Mouse (Mus musculus) limb, embryonic 12.5 days (tissue): Measurements from ENCODE around the gene Samd13. TPM values are rescaled to one million over a fixed set of nuclear protein-coding genes. Genes with fewer than 3 reads are reported as not detected.

Experiments used
- ATAC-seq: fragments of 200-750 bp; cut with Nextera tagmentation; 2 replicates; pipeline ENCODE4 v1.8.0; 2017; ENCODE audit warnings: low read depth, moderate TSS enrichment; ENCODE audit not compliant: insufficient number of reproducible peaks, insufficient read depth, low FRiP score, low TSS enrichment
- H3K27ac ChIP-seq: fragments of 300-500 bp; sonication (generic); 2 replicates; pipeline ENCODE4 v1.5.1; 2016; ENCODE audit warnings: mild to moderate bottlenecking, moderate library complexity
- H3K27me3 ChIP-seq: fragments of 300-500 bp; sonication (generic); 2 replicates; pipeline ENCODE4 v1.6.1; 2016; ENCODE audit warnings: mild to moderate bottlenecking, moderate library complexity
- H3K36me3 ChIP-seq: fragments of 300-500 bp; sonication (generic); 2 replicates; pipeline ENCODE4 v1.6.1; 2016; ENCODE audit warnings: mild to moderate bottlenecking, moderate library complexity
- H3K4me1 ChIP-seq: fragments of 300-500 bp; sonication (generic); replicated peaks from 2 replicates; pipeline ENCODE4 v1.6.1; 2016
- H3K4me2 ChIP-seq: fragments of 300-500 bp; sonication (generic); 2 replicates; pipeline ENCODE4 v1.6.1; 2016; ENCODE audit warnings: mild to moderate bottlenecking, moderate library complexity
- H3K4me3 ChIP-seq: fragments of 300-500 bp; sonication (generic); replicated peaks from 2 replicates; pipeline ENCODE4 v1.5.1; 2016; ENCODE audit warnings: mild to moderate bottlenecking
- H3K9ac ChIP-seq: fragments of 300-500 bp; sonication (generic); replicated peaks from 2 replicates; pipeline ENCODE4 v1.6.1; 2016; ENCODE audit warnings: mild to moderate bottlenecking, moderate library complexity
- H3K9me3 ChIP-seq: fragments of 300-500 bp; sonication (generic); 2 replicates; pipeline ENCODE4 v1.6.1; 2016; ENCODE audit warnings: mild to moderate bottlenecking, moderate library complexity
- WGBS: fragments of 180-500 bp; shearing (Covaris S2); methylation state at CpG from one replicate; pipeline ENCODE4 v1.1.7; 2016; 5-methylcytosine and 5-hydroxymethylcytosine counted together
- polyA plus RNA-seq: library from polyadenylated mRNA; unstranded; fragments of >200 nt; fragmentation: Nextera tagmentation; extraction: Ambion mirVana; gene quantifications from 2 replicates; pipeline ENCODE4 v1.2.1, GENCODE M21; 2016

The Samd13 gene
- polyA plus RNA-seq, 1 experiment from 2014 or later, result 1.4 TPM

GRCm38 (mm10) chr3:146675101-146675500, 10.3 kb downstream of the Samd13 start:
- no peak overlapping the region for H3K4me2 ChIP-seq
- no peak overlapping the region for H3K4me3 ChIP-seq
- H3K4me1 ChIP-seq, result no peaks in the 10 kb centered on the region
- H3K9ac ChIP-seq, result no peak overlapping the region
- H3K27me3 ChIP-seq, result no peaks in the 10 kb centered on the region
- no peaks in the 10 kb centered on the region for H3K9me3 ChIP-seq
- 90% methylated on average over 1 of the region's 1 CpGs for WGBS
- H3K27ac ChIP-seq, result no peak overlapping the region
- no peaks in the 10 kb centered on the region for H3K36me3 ChIP-seq
- no peak for ATAC-seq

- Histone ChIP-seq H3K4me1 (no peaks in the 10 kb centered on the region), H3K36me3 (no peaks in the 10 kb centered on the region), H3K4me2 (no peak overlapping the region), H3K9ac (no peak overlapping the region), H3K27ac (no peak overlapping the region), H3K4me3 (no peak overlapping the region), H3K27me3 (no peaks in the 10 kb centered on the region), H3K9me3 (no peaks in the 10 kb centered on the region)
- WGBS, result 52% methylated on average over 2 of the region's 2 CpGs
- ATAC-seq, result no peak
These were observed 14.3 kb downstream of the Samd13 start for GRCm38 (mm10) chr3:146671121-146671520.

DNA sequence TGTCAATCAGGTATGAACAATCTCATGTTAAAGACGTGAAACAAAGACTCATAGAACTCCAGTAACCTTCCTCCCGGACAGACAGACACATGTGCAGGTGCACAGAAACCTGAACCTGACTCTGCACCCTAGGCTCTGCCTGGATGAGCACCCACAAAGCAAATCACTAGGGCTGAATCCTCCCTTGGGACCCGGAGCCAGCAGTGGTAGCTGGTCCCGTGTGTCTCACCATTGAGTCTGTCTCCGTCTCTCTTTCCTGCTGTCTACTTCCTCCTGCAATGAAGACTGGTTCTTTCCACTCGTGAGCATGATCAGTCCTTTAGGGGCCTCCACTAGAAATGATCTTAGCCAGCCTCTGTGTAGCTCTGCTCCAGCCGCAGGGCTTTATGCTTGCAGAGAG, 23.5 kb downstream of the Samd13 start:
- Histone ChIP-seq H3K36me3 (no peaks in the 10 kb centered on the region), H3K4me1 (no peaks in the 10 kb centered on the region), H3K9ac (no peak overlapping the region), H3K4me3 (no peak overlapping the region), H3K27ac (no peak overlapping the region), H3K27me3 (no peaks in the 10 kb centered on the region), H3K4me2 (no peak overlapping the region), H3K9me3 (no peaks in the 10 kb centered on the region)
- ATAC-seq, result no peak
- WGBS, result 86% methylated on average over 7 of the region's 7 CpGs

DNA sequence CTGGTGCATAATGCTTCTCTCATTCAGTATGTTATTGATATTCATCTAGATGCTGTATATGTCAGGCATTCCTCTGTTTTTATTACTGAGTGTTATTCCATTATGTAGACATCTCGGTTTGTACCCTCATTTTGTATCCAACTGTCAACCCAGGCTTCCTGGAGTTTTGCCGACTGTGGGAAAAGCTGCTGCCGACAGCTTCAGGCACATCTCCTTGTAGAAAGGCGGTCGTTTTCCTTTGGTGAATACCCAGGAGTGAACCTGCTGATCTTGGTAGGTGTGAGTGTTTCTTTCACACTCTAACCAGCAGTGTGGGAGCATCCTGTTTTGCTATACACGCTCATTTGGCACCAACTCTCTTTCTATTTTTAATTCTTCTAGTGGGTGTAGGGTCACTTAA, 24.4 kb downstream of the Samd13 start:
- Histone ChIP-seq H3K4me3 (no peak overlapping the region), H3K36me3 (no peaks in the 10 kb centered on the region), H3K4me1 (no peaks in the 10 kb centered on the region), H3K27me3 (no peaks in the 10 kb centered on the region), H3K4me2 (no peak overlapping the region), H3K9ac (no peak overlapping the region), H3K9me3 (no peaks in the 10 kb centered on the region), H3K27ac (no peak overlapping the region)
- 81% methylated on average over 6 of the region's 6 CpGs for WGBS
- ATAC-seq, result no peak

DNA sequence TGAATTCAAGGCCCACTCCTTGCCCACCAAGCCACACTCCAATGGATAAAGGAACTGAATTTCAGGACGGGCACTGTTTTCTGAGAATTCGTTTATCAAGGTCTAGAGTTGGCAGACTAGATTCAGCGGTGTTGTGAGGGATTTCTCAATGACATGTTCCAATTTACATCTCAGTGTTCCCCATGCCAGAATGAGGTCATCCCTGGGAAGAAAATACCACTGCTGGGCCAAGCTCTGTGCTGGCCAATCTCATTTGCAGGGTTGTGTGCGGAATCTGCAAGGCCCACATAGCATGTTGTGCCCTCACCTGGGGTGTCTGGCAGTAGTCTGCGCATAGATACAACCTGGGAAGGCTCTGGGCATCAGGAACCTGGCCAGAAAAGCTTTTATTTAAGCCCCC, 26.1 kb downstream of the Samd13 start:
- 94% methylated on average over 5 of the region's 5 CpGs for WGBS

DNA sequence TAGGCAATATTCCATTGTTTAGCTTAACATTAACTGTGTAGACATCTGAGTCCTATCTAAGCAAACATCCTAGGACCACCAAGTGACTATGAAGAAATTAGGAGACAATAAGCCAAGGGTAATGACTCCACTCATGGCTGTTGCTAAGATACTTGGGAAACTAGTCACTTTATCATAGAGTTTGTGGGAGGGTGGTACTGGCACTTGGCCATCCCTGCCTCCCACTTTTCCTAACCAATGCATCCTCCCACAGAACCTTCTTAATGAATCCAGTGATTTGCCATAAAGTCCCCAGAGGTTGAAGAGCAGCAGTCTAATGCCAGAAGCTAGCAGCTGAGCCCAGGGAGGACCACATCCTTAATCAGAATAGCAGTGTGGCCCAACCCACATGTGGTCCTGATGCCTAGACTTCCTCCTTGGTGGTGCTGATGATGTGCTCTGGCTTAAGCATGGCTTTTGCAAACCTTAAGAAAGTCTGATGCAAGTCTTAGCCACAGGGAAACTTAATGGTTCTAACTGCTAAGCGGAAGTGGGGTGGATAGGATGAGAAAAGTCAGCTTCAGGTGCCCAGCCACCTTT, 27.2 kb downstream of the Samd13 start:
- WGBS, result 96% methylated on average over 1 of the region's 1 CpGs
- H3K36me3 ChIP-seq, result no peaks in the 10 kb centered on the region
- no peaks in the 10 kb centered on the region for H3K27me3 ChIP-seq
- H3K4me2 ChIP-seq, result no peak overlapping the region
- no peaks in the 10 kb centered on the region for H3K9me3 ChIP-seq
- no peak for ATAC-seq
- H3K27ac ChIP-seq, result no peak overlapping the region
- H3K9ac ChIP-seq, result no peak overlapping the region
- H3K4me1 ChIP-seq, result no peaks in the 10 kb centered on the region
- H3K4me3 ChIP-seq, result no peak overlapping the region

More for the DNA sequence above, 26.1 kb downstream of the Samd13 start:
- no peaks in the 10 kb centered on the region for H3K4me1 ChIP-seq
- H3K9ac ChIP-seq, result no peak overlapping the region
- no peaks in the 10 kb centered on the region for H3K27me3 ChIP-seq
- no peak overlapping the region for H3K4me2 ChIP-seq
- H3K9me3 ChIP-seq, result no peaks in the 10 kb centered on the region
- no peak overlapping the region for H3K27ac ChIP-seq
- ATAC-seq, result no peak
- H3K36me3 ChIP-seq, result no peaks in the 10 kb centered on the region
- no peak overlapping the region for H3K4me3 ChIP-seq

DNA sequence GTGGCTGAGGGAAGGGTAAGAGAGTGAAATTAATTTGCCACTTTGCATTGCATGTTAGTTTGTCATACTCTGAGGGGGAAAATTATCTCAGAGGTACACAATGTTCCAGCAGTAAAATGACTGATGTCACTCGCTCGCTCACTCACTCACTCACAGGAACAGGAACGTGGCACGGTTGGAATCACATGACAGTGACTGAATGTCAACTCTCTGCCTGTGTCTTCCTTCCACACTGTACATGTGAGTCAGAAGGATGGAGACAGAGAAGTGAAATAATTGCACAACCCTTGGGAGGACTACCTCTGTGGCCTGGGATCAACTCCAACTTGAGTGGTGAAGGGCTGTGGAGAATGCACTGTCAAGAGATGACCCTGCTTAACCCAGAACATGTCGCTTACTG, 28.0 kb downstream of the Samd13 start:
- Histone ChIP-seq H3K9me3 (no peaks in the 10 kb centered on the region), H3K9ac (no peak overlapping the region), H3K27ac (no peak overlapping the region), H3K4me1 (no peaks in the 10 kb centered on the region), H3K4me3 (no peak overlapping the region), H3K36me3 (no peaks in the 10 kb centered on the region), H3K27me3 (no peaks in the 10 kb centered on the region), H3K4me2 (no peak overlapping the region)
- ATAC-seq, result no peak
- WGBS, result 93% methylated on average over 5 of the region's 5 CpGs

- no peak overlapping the region for H3K9ac ChIP-seq
- no peaks in the 10 kb centered on the region for H3K27me3 ChIP-seq
- H3K4me3 ChIP-seq, result no peak overlapping the region
- no peak overlapping the region for H3K4me2 ChIP-seq
- 64% methylated on average over 2 of the region's 2 CpGs for WGBS
- no peak overlapping the region for H3K27ac ChIP-seq
- H3K4me1 ChIP-seq, result no peaks in the 10 kb centered on the region
- H3K9me3 ChIP-seq, result no peaks in the 10 kb centered on the region
- no peaks in the 10 kb centered on the region for H3K36me3 ChIP-seq
- ATAC-seq, result no peak
These were observed 30.2 kb downstream of the Samd13 start for GRCm38 (mm10) chr3:146655111-146655577.

DNA sequence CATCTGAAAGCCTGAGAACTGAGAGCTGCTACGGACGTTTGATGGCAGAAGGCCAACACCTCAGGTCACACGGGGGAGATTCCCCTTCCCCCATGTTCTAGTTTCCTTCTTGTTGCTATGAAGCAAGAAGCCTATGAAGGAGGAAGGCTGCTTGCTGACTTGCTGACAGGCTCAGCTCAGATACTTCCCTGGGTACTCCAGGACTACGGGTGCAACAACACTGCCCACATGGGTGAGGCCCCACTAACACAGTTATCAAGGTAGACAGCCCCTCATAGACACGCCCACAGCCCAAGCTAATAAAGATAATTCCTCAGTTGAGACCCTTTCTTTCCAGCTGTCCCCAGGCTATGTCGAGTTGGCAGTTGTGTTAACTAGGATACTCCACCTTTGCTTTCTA, 31.7 kb downstream of the Samd13 start:
- no peaks in the 10 kb centered on the region for H3K36me3 ChIP-seq
- no peaks in the 10 kb centered on the region for H3K9me3 ChIP-seq
- H3K4me2 ChIP-seq, result no peak overlapping the region
- no peaks in the 10 kb centered on the region for H3K4me1 ChIP-seq
- no peak overlapping the region for H3K4me3 ChIP-seq
- no peak overlapping the region for H3K27ac ChIP-seq
- no peak for ATAC-seq
- H3K9ac ChIP-seq, result no peak overlapping the region
- 73% methylated on average over 6 of the region's 6 CpGs for WGBS
- H3K27me3 ChIP-seq, result no peaks in the 10 kb centered on the region

DNA sequence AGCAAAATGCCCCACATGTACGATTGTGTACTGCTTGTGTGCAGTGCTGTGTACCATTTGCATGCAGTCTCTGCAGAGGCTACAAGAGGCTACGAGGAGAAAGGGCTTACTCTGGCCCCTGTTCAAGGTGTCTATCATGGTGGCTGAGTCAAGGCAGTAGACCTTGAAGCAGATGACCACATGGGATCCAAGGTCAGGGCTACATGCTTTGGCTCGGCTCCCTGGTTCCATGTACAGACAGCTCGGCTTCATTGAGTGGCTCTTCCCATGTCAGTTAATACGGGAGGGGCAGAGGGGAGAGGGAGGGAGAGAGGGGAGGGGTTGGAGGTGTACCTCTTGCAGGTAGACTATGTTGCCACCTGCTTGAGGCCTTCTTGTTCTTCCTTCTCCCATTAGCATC, 33.0 kb downstream of the Samd13 start:
- Histone ChIP-seq H3K27ac (no peak overlapping the region), H3K9ac (no peak overlapping the region), H3K27me3 (peaks cover 3% of the 10 kb centered on the region; the same call in 1 of the 2 replicates), H3K9me3 (no peaks in the 10 kb centered on the region), H3K4me1 (no peaks in the 10 kb centered on the region), H3K4me3 (no peak overlapping the region), H3K4me2 (no peak overlapping the region), H3K36me3 (no peaks in the 10 kb centered on the region)
- 89% methylated on average over 5 of the region's 5 CpGs for WGBS
- ATAC-seq, result no peak

- H3K4me3 ChIP-seq, result no peak within 1 kb of the TSS
- no peak for ATAC-seq
- no peaks in the 10 kb centered on the region for H3K4me1 ChIP-seq
- 87% methylated on average over 3 of the region's 3 CpGs for WGBS
- H3K9me3 ChIP-seq, result no peaks in the 10 kb centered on the region
- H3K27ac ChIP-seq, result no peak within 1 kb of the TSS
- H3K27me3 ChIP-seq, result peaks cover 3% of the 10 kb centered on the region; the same call in 1 of the 2 replicates
- H3K4me2 ChIP-seq, result no peak within 1 kb of the TSS
- no peak within 1 kb of the TSS for H3K9ac ChIP-seq
- H3K36me3 ChIP-seq, result no peaks in the 10 kb centered on the region
These were observed 34.2 kb downstream of the Samd13 start, which contains the start of gene 4930503B20Rik for GRCm38 (mm10) chr3:146651217-146651616. Gene 4930503B20Rik, minus strand, starts transcription at chr3:146651317.

- Histone ChIP-seq H3K9ac (no peak overlapping the region), H3K4me1 (no peaks in the 10 kb centered on the region), H3K27me3 (peaks cover 3% of the 10 kb centered on the region; the same call in 1 of the 2 replicates), H3K4me2 (no peak overlapping the region), H3K9me3 (no peaks in the 10 kb centered on the region), H3K4me3 (no peak overlapping the region), H3K36me3 (no peaks in the 10 kb centered on the region), H3K27ac (no peak overlapping the region)
- 88% methylated on average over 10 of the region's 10 CpGs for WGBS
- no peak for ATAC-seq
These were observed 34.7 kb downstream of the Samd13 start for GRCm38 (mm10) chr3:146650716-146651115.
